Mouse (Mus musculus): Measurements from ENCODE around the gene Slc6a4. TPM values are rescaled to one million over a fixed set of nuclear protein-coding genes. Genes with fewer than 3 reads are reported as not detected.

Gene Slc6a4
- total and polyA plus RNA-seq, 3 experiments: 0.73 to 2.1 (median 1.8) TPM

DNA sequence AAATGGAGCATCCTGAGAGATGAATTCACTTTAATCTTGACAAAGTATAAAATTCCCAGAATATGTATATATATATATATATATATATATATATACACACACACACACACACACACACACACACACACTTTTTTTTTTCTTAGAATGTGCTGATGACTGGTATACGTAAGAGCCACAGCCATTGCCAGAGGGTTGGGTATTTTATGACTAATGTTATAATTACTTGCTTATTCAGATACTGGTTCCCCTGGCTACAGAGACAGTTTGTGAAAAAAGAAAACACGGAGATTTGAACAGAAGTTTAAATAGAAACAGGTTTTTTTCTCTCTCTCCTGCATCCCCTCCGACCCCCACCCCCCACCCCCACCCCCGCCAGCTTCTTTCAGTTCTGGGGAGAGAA lies 7.5 kb downstream of the Slc6a4 start:
- WGBS: 48% methylated on average over 4 of the region's 4 CpGs
- intact Hi-C loops (cut with DNase I): no loop called here

DNA sequence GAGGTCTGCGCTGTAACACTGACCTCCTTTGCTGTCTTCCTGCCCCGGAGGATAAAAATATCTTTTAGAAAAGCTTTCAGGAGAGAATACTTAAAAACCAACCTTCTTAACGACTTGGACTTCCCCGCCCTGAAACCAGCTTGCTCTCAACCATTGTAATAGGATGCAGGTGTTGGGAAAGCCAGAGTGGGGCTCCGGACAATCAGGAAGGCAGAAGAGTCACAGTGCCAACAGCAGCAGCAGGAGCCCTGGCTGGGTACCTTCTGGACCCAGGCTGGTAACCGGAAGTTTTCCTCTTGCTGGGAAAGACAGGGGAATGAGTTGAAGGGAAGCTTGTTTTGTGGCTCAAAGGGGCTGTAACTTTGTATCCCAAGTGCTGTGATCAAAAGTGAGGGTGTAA lies 8.2 kb downstream of the Slc6a4 start:
- TF ChIP-seq POLR2A (IDR thresholded peaks at IDR 0.05; ENCODE audit: insufficient read depth, low read depth, low read length) (no peak), EP300 (IDR thresholded peaks at IDR 0.05; ENCODE audit: insufficient read depth, low read depth, low read length) (no peak), CTCF (IDR thresholded peaks at IDR 0.05) (no peak)
- WGBS: 23% methylated on average over 6 of the region's 6 CpGs
- Histone ChIP-seq H3K79me2 (replicated peaks; ENCODE audit: control insufficient read depth, insufficient read depth, low read length) (no peaks in the 10 kb centered on the region), H3K36me3 (ENCODE audit: control insufficient read depth, insufficient read depth, low read length) (no peaks in the 10 kb centered on the region), H3K9ac (ENCODE audit: low read depth, low read length) (no peak overlapping the region), H3K4me3 (no peak overlapping the region), H3K27ac (no peak overlapping the region), H3K27me3 (ENCODE audit: control insufficient read depth, insufficient read depth, low read length) (no peaks in the 10 kb centered on the region), H3K4me1 (ENCODE audit: control insufficient read depth, insufficient read depth, low read length) (no peaks in the 10 kb centered on the region)
- no peak for DNase-seq
- intact Hi-C loops (cut with DNase I): no loop called here

More for the DNA sequence above, 7.5 kb downstream of the Slc6a4 start:
- no peaks in the 10 kb centered on the region for H3K27me3 ChIP-seq (ENCODE audit: control insufficient read depth, insufficient read depth, low read length)
- H3K9ac ChIP-seq (ENCODE audit: low read depth, low read length): no peak overlapping the region
- TF ChIP-seq CTCF (IDR thresholded peaks at IDR 0.05) (no peak), EP300 (IDR thresholded peaks at IDR 0.05; ENCODE audit: insufficient read depth, low read depth, low read length) (no peak), POLR2A (IDR thresholded peaks at IDR 0.05; ENCODE audit: insufficient read depth, low read depth, low read length) (no peak)
- DNase-seq: no peak
- no peaks in the 10 kb centered on the region for H3K4me1 ChIP-seq (ENCODE audit: control insufficient read depth, insufficient read depth, low read length)
- no peak overlapping the region for H3K4me3 ChIP-seq
- H3K27ac ChIP-seq: no peak overlapping the region
- H3K79me2 ChIP-seq (replicated peaks; ENCODE audit: control insufficient read depth, insufficient read depth, low read length): no peaks in the 10 kb centered on the region
- no peaks in the 10 kb centered on the region for H3K36me3 ChIP-seq (ENCODE audit: control insufficient read depth, insufficient read depth, low read length)

DNA sequence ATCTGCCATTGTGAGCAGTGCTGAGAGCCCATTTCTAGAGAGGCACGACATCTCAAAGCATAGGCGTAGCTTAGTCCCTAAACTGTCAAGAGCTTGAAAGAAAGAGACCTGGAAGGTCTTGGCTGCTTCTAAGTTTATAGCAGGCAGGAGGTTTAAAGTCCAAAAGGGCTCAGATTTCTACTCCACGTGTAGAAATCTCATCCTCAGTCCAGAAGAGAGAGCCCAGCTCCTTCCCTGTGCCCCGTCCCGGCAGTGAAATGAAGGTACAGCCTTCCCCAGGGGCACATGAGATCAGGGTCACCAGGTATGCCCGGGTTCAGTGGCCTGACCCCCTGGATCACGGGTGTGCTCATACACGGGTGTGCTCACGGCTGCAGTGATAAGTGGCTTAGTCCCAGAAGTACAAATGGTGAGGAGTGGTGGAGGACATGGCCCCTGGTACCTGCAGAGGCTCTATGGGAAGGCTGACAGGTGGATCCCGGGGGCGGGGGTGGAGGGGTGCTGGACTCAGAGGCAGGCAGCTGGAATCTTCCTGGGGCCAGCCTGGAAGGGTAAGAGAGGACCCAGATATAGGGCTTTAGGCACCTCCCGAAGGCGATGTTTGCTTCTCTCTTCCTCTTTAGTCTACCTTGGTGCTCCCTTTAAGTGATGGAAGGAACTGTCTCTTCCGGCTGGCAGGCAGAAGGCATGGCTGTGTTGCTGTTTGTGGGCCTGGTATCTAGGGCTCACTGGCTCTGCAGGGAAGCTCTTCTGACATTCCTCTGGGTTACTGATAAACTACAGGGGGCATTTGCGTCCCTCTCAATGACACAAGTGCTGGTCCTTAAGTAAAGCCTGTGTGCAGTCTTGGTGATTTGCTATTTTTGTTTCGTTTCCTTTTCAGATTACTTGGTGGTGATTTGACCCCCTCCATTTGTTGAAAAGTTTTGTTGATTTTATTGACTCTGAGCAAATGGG lies 10.9 kb downstream of the Slc6a4 start:
- no peak for DNase-seq

DNA sequence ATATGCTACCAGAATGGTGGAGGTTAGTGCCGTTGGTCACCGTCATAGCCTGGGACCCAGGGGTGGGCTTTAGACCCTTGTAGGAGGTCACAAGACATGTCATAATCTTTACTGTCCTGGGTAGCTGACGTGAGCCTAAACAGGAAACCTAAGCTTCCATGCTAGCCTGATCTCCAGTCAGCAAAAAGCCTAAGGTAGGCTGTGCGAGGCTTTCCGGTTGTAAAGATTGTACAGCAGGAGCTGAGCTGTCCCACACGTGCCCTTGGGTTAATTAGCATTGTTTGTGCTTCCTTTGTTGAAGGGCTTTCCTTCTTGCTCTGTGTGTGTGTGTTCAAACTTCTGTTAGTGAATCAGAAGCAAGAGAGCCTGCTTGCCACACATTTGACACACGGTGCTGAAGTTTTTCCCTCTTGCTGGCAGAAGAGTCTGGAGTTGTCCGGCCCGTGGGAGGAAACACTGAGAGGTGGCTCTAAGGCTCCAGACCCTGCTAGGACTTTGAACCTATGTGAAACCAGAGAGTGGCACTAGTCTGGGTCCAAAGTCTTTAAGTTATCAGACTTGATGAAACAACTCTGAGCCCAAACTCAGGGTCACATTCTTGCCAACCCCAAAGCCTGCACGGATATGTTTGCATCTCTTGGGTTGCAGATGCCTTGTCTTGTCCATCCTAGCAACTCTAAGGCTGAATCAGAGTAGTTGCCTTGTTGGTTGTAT lies 12.5 kb downstream of the Slc6a4 start:
- intact Hi-C loops (cut with DNase I): no loop called here
- H3K27ac ChIP-seq: no peak overlapping the region
- H3K27me3 ChIP-seq (ENCODE audit: control insufficient read depth, insufficient read depth, low read length): no peaks in the 10 kb centered on the region; the same call in 1 of the 2 replicates
- TF ChIP-seq POLR2A (IDR thresholded peaks at IDR 0.05; ENCODE audit: insufficient read depth, low read depth, low read length) (no peak), CTCF (IDR thresholded peaks at IDR 0.05) (no peak), EP300 (IDR thresholded peaks at IDR 0.05; ENCODE audit: insufficient read depth, low read depth, low read length) (no peak)
- no peak for DNase-seq
- H3K4me1 ChIP-seq (ENCODE audit: control insufficient read depth, insufficient read depth, low read length): no peaks in the 10 kb centered on the region
- no peaks in the 10 kb centered on the region for H3K79me2 ChIP-seq (replicated peaks; ENCODE audit: control insufficient read depth, insufficient read depth, low read length)
- H3K36me3 ChIP-seq (ENCODE audit: control insufficient read depth, insufficient read depth, low read length): no peaks in the 10 kb centered on the region
- H3K9ac ChIP-seq (ENCODE audit: low read depth, low read length): no peak overlapping the region
- WGBS: 70% methylated on average over 10 of the region's 10 CpGs
- no peak overlapping the region for H3K4me3 ChIP-seq

More for the DNA sequence above, 10.9 kb downstream of the Slc6a4 start:
- intact Hi-C loops (cut with DNase I): no loop called here
- no peak overlapping the region for H3K4me3 ChIP-seq
- no peaks in the 10 kb centered on the region for H3K27me3 ChIP-seq (ENCODE audit: control insufficient read depth, insufficient read depth, low read length)
- H3K9ac ChIP-seq (ENCODE audit: low read depth, low read length): no peak overlapping the region
- no peaks in the 10 kb centered on the region for H3K79me2 ChIP-seq (replicated peaks; ENCODE audit: control insufficient read depth, insufficient read depth, low read length)
- no peaks in the 10 kb centered on the region for H3K4me1 ChIP-seq (ENCODE audit: control insufficient read depth, insufficient read depth, low read length)
- no peak for TF ChIP-seq POLR2A (IDR thresholded peaks at IDR 0.05; ENCODE audit: insufficient read depth, low read depth, low read length)
- TF ChIP-seq EP300 (IDR thresholded peaks at IDR 0.05; ENCODE audit: insufficient read depth, low read depth, low read length): no peak
- no peak for TF ChIP-seq CTCF (IDR thresholded peaks at IDR 0.05)
- H3K36me3 ChIP-seq (ENCODE audit: control insufficient read depth, insufficient read depth, low read length): no peaks in the 10 kb centered on the region
- no peak overlapping the region for H3K27ac ChIP-seq
- 60% methylated on average over 16 of the region's 16 CpGs for WGBS

- no peak overlapping the region for H3K4me3 ChIP-seq
- no peaks in the 10 kb centered on the region; the same call in 1 of the 2 replicates for H3K27me3 ChIP-seq (ENCODE audit: control insufficient read depth, insufficient read depth, low read length)
- intact Hi-C loops (cut with DNase I): no loop called here
- no peak for TF ChIP-seq CTCF (IDR thresholded peaks at IDR 0.05)
- no peak for TF ChIP-seq EP300 (IDR thresholded peaks at IDR 0.05; ENCODE audit: insufficient read depth, low read depth, low read length)
- no peak for TF ChIP-seq POLR2A (IDR thresholded peaks at IDR 0.05; ENCODE audit: insufficient read depth, low read depth, low read length)
- H3K9ac ChIP-seq (ENCODE audit: low read depth, low read length): no peak overlapping the region
- no peaks in the 10 kb centered on the region for H3K36me3 ChIP-seq (ENCODE audit: control insufficient read depth, insufficient read depth, low read length)
- no peaks in the 10 kb centered on the region for H3K79me2 ChIP-seq (replicated peaks; ENCODE audit: control insufficient read depth, insufficient read depth, low read length)
- no peak overlapping the region for H3K27ac ChIP-seq
- no peaks in the 10 kb centered on the region for H3K4me1 ChIP-seq (ENCODE audit: control insufficient read depth, insufficient read depth, low read length)
- DNase-seq: no peak
- 80% methylated on average over 11 of the region's 11 CpGs for WGBS
Observed at GRCm38 (mm10) chr11:77018046-77018445, 19.6 kb downstream of the Slc6a4 start.

Measured in heart, adult 2 months (tissue).